Mouse (Mus musculus): ENCODE measurements around the gene 4930442H23Rik. TPM values are rescaled to one million over a fixed set of nuclear protein-coding genes. Genes with fewer than 3 reads are reported as not detected.
A peak's percentile ranks its signal among the peaks of the same experiment; 100 is the strongest.
"Not testable (repeated sequence)": the region's sequence is repeated elsewhere in the genome, so short reads cannot be mapped to it uniquely, and the experiment has no call there.

Gene 4930442H23Rik
- total RNA-seq, 1 experiment from 2014 or later: not detected

- no peak for ATAC-seq (replicated peaks; ENCODE audit: low read depth, poor library complexity, severe bottlenecking)
Measured at GRCm38 (mm10) chr10:81198990-81199389, 15.3 kb upstream of the 4930442H23Rik start.

- peak; percentile 58 for ATAC-seq (replicated peaks; ENCODE audit: low read depth, poor library complexity, severe bottlenecking)
Measured at GRCm38 (mm10) chr10:81198230-81198629, 14.6 kb upstream of the 4930442H23Rik start.

GRCm38 (mm10) chr10:81197305-81197704, 13.7 kb upstream of the 4930442H23Rik start:
- ATAC-seq (replicated peaks; ENCODE audit: low read depth, poor library complexity, severe bottlenecking): no peak

- no peak for ATAC-seq (replicated peaks; ENCODE audit: low read depth, poor library complexity, severe bottlenecking)
Measured at GRCm38 (mm10) chr10:81196470-81197065, 12.9 kb upstream of the 4930442H23Rik start.

- ATAC-seq (replicated peaks; ENCODE audit: low read depth, poor library complexity, severe bottlenecking): no peak
Measured at GRCm38 (mm10) chr10:81195300-81195699, 11.7 kb upstream of the 4930442H23Rik start.

GRCm38 (mm10) chr10:81193991-81194774, 10.5 kb upstream of the 4930442H23Rik start:
- ATAC-seq (replicated peaks; ENCODE audit: low read depth, poor library complexity, severe bottlenecking): no peak

GRCm38 (mm10) chr10:81192968-81193501, 9.4 kb upstream of the 4930442H23Rik start:
- 0 out of 2 replicates have a peak, but pooled peaks have one; percentile 9 for ATAC-seq (replicated peaks; ENCODE audit: low read depth, poor library complexity, severe bottlenecking)

GRCm38 (mm10) chr10:81192270-81192967, 8.8 kb upstream of the 4930442H23Rik start:
- peak; percentile 27 for ATAC-seq (replicated peaks; ENCODE audit: low read depth, poor library complexity, severe bottlenecking)

GRCm38 (mm10) chr10:81191342-81191982, 7.8 kb upstream of the 4930442H23Rik start:
- ATAC-seq (replicated peaks; ENCODE audit: low read depth, poor library complexity, severe bottlenecking): peak; percentile 31

- peak; percentile 2; the same call in 1 of the 2 replicates for ATAC-seq (replicated peaks; ENCODE audit: low read depth, poor library complexity, severe bottlenecking)
Measured at GRCm38 (mm10) chr10:81190912-81191321, 7.3 kb upstream of the 4930442H23Rik start.

GRCm38 (mm10) chr10:81190236-81190911, 6.7 kb upstream of the 4930442H23Rik start:
- ATAC-seq (replicated peaks; ENCODE audit: low read depth, poor library complexity, severe bottlenecking): no peak

- no peak for ATAC-seq (replicated peaks; ENCODE audit: low read depth, poor library complexity, severe bottlenecking)
Measured at GRCm38 (mm10) chr10:81189821-81190220, 6.2 kb upstream of the 4930442H23Rik start.

- ATAC-seq (replicated peaks; ENCODE audit: low read depth, poor library complexity, severe bottlenecking): no peak
Measured at GRCm38 (mm10) chr10:81187161-81187560, 3.5 kb upstream of the 4930442H23Rik start.

GRCm38 (mm10) chr10:81184765-81185164, 1.1 kb upstream of the 4930442H23Rik start:
- no peak for ATAC-seq (replicated peaks; ENCODE audit: low read depth, poor library complexity, severe bottlenecking)

GRCm38 (mm10) chr10:81182336-81183333, 1.0 kb downstream of the 4930442H23Rik start, which contains the start of gene Dapk3:
Gene Dapk3 (plus strand): TSS chr10:81183005.
- peak; percentile 89 for ATAC-seq (replicated peaks; ENCODE audit: low read depth, poor library complexity, severe bottlenecking)

- not testable (repeated sequence) for ATAC-seq (replicated peaks; ENCODE audit: low read depth, poor library complexity, severe bottlenecking)
Measured at GRCm38 (mm10) chr10:81181860-81182259, 1.8 kb downstream of the 4930442H23Rik start.

GRCm38 (mm10) chr10:81180946-81181345, 2.7 kb downstream of the 4930442H23Rik start:
- ATAC-seq (replicated peaks; ENCODE audit: low read depth, poor library complexity, severe bottlenecking): no peak
